Mouse (Mus musculus): ENCODE data around the gene Snx8. TPM values are rescaled to one million over a fixed set of nuclear protein-coding genes. Genes with fewer than 3 reads are reported as not detected.

Gene Snx8
- 10 to 100 TPM; 19.6 to 24.5 TPM for total RNA-seq (2021)
- long read RNA-seq, experiment 1, transcript Snx8-201 (11 exons, 2,627 nt) = major isoform, 21 of 26 reads
- long read RNA-seq, experiment 1, partial matches to known transcripts = 0 of 26 reads
- long read RNA-seq, experiment 1, other reads (novel, unspliced or antisense) = 5 of 26 reads
- long read RNA-seq, experiment 2, transcript Snx8-201 (11 exons, 2,627 nt) = major isoform, 10 of 26 reads
- long read RNA-seq, experiment 2, partial matches to known transcripts = 7 of 26 reads
- long read RNA-seq, experiment 2, other reads (novel, unspliced or antisense) = 9 of 26 reads

- peak; percentile 95 to 97 for DNase-seq (ENCODE audit: low spot score in 2 of 2)
Measured at GRCm38 (mm10) chr5:140388588-140389576, at the start of gene Snx8. Snx8 (minus strand) TSS chr5:140389262.

- DNase-seq (ENCODE audit: low spot score in 2 of 2) = no peak
Measured at GRCm38 (mm10) chr5:140425016-140425783, 36.1 kb upstream of the Snx8 start.

GRCm38 (mm10) chr5:140420616-140421015 is 31.6 kb upstream of the Snx8 start:
- DNase-seq (ENCODE audit: low spot score in 2 of 2) = no peak

- peak in 1 of 2 experiments; percentile 28 for DNase-seq (ENCODE audit: low spot score in 2 of 2)
Measured at GRCm38 (mm10) chr5:140419442-140420080, 30.5 kb upstream of the Snx8 start.

- peak; percentile 76 to 91 for DNase-seq (ENCODE audit: low spot score in 2 of 2)
Measured at GRCm38 (mm10) chr5:140418489-140419441, 29.7 kb upstream of the Snx8 start, which contains the start of gene Eif3b. Eif3b (plus strand) TSS chr5:140419328.

- DNase-seq (ENCODE audit: low spot score in 2 of 2) = no peak
Measured at GRCm38 (mm10) chr5:140418106-140418488, 29.0 kb upstream of the Snx8 start.

GRCm38 (mm10) chr5:140414647-140415046 is 25.6 kb upstream of the Snx8 start:
- DNase-seq (ENCODE audit: low spot score in 2 of 2) = no peak

GRCm38 (mm10) chr5:140411339-140411738 is 22.3 kb upstream of the Snx8 start:
- DNase-seq (ENCODE audit: low spot score in 2 of 2) = peak; percentile 47 to 67

GRCm38 (mm10) chr5:140408801-140409200 is 19.7 kb upstream of the Snx8 start:
- no peak for DNase-seq (ENCODE audit: low spot score in 2 of 2)

- DNase-seq (ENCODE audit: low spot score in 2 of 2) = no peak
Measured at GRCm38 (mm10) chr5:140406666-140407065, 17.6 kb upstream of the Snx8 start.

- DNase-seq (ENCODE audit: low spot score in 2 of 2) = no peak
Measured at GRCm38 (mm10) chr5:140405126-140405525, 16.1 kb upstream of the Snx8 start.

- no peak for DNase-seq (ENCODE audit: low spot score in 2 of 2)
Measured at GRCm38 (mm10) chr5:140402640-140403270, 13.7 kb upstream of the Snx8 start.

- DNase-seq (ENCODE audit: low spot score in 2 of 2) = no peak
Measured at GRCm38 (mm10) chr5:140396166-140396940, 7.3 kb upstream of the Snx8 start.

- no peak for DNase-seq (ENCODE audit: low spot score in 2 of 2)
Measured at GRCm38 (mm10) chr5:140392701-140393100, 3.6 kb upstream of the Snx8 start.

- DNase-seq (ENCODE audit: low spot score in 2 of 2) = no peak
Measured at GRCm38 (mm10) chr5:140391981-140392380, 2.9 kb upstream of the Snx8 start.

- no peak for DNase-seq (ENCODE audit: low spot score in 2 of 2)
Measured at GRCm38 (mm10) chr5:140391435-140391834, 2.4 kb upstream of the Snx8 start.

- DNase-seq (ENCODE audit: low spot score in 2 of 2) = no peak
Measured at GRCm38 (mm10) chr5:140389647-140390046, 585 bp upstream of the Snx8 start.

- DNase-seq (ENCODE audit: low spot score in 2 of 2) = no peak
Measured at GRCm38 (mm10) chr5:140387816-140388510, 1.1 kb downstream of the Snx8 start.
